Mouse (Mus musculus) spleen, adult 2 months (tissue): Measurements from ENCODE around the gene Prr7.

ENCODE experiments used
- CTCF ChIP-seq: fragments of 200-500 bp; IDR thresholded peaks from 2 replicates; pipeline ENCODE4 v1.5.1; 2011; ENCODE audit warnings: mild to moderate bottlenecking, inconsistent platforms; ENCODE audit not compliant: insufficient read depth, insufficient read length, insufficient replicate concordance; ENCODE audit errors: extremely low read depth
- POLR2A ChIP-seq: fragments of 200-500 bp; IDR thresholded peaks from 2 replicates; pipeline ENCODE4 v1.6.1; 2011; ENCODE audit warnings: low read depth, low read length, inconsistent platforms

DNA sequence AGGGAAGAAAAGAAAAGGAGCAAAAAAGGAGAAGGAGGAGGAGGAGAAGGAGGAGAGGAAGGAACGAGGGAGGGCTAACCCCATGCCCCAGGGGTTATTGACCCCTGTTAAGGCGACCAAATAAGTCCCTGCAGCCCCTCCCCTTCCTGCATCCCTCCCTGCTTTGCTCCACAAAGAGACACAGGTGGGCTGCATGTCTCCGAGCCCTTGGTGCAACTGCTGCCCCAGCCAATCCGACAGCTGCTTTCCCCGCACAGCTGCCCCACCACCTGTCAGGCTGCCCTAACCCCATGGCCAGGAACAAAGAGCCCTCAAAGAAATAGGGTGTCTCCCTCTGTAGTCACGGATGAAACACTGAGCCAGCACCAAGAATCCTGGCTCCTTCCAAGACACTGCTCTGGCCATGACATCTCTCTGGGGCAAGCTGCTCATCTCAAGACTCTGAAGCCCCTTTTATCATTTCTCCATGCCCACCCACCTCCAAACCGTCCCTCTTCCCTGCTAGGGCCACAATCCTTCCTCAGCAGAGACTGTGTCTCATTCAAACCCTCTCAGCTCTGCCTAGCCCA, 20.5 kb downstream of the Prr7 start:
- TF ChIP-seq CTCF (no peak), POLR2A (no peak)
